Mouse (Mus musculus): ENCODE measurements around the gene Irf2. TPM values are rescaled to one million over a fixed set of nuclear protein-coding genes. Genes with fewer than 3 reads are reported as not detected.

The Irf2 gene
- polyA plus RNA-seq, 1 experiment from 2014 or later, result 43.3 TPM

DNA sequence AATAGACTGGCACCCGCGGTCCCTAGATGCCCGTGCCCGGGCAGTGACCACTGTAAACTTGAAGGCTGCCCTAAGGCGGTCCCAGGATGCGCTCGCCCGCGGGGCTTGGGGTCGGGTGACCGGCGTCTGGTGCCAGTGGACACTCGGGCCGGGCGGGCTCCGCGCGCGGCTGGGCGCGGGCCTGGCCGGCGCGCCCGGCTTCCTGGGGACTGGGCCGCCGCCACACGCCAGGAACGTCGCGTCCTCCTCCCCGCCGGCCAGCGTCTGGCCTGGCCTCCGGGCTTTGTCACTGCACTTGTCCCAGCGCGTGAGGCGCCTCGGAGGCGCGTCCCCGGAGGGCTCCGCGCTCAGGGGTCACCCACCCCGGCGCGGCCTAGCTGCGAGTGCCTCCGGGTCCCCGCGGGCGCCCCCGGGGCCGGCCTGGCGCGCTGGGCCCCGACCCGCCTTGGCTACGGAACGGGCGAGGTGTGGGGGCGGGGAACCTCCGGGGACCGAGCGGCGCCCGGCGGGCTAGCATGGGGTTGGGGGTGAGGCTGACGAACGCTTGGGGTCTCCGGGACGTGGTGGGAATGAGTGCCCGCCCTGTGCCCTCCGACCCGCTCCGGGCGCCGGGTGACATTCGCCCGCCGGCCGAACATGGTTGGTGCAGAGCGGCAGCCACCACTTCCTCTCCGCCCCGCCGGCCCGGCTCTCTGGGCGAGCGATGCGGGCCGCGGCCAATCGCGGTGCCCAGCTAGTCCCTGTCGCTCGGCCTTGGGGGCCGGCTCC lies 1.2 kb downstream of the Irf2 start:
- ATAC-seq, result peak; percentile 64
- no peaks in the 10 kb centered on the region for H3K9me3 ChIP-seq (ENCODE audit: control insufficient read depth)
- H3K27ac ChIP-seq (ENCODE audit: low read depth, low read length), result peak overlapping the region; percentile 99
- H3K4me2 ChIP-seq (replicated peaks; ENCODE audit: low read depth), result peak overlapping the region; percentile 76
- H3K36me3 ChIP-seq (ENCODE audit: control insufficient read depth, insufficient read depth), result no peaks in the 10 kb centered on the region
- under 1% methylated on average over 86 of the region's 97 CpGs for WGBS
- peak overlapping the region; percentile 99 for H3K9ac ChIP-seq (ENCODE audit: low read depth, low read length)
- peak overlapping the region; percentile 94 for H3K4me3 ChIP-seq (ENCODE audit: low read depth, low read length)
- H3K4me1 ChIP-seq (replicated peaks; ENCODE audit: control insufficient read depth, insufficient read depth, low read length), result peaks cover 10% of the 10 kb centered on the region; the same call in 1 of the 2 replicates
- TF ChIP-seq CTCF (IDR thresholded peaks at IDR 0.05; ENCODE audit: low read depth), result no peak
- no peaks in the 10 kb centered on the region for H3K27me3 ChIP-seq (replicated peaks; ENCODE audit: control insufficient read depth, insufficient read depth, low read length)

DNA sequence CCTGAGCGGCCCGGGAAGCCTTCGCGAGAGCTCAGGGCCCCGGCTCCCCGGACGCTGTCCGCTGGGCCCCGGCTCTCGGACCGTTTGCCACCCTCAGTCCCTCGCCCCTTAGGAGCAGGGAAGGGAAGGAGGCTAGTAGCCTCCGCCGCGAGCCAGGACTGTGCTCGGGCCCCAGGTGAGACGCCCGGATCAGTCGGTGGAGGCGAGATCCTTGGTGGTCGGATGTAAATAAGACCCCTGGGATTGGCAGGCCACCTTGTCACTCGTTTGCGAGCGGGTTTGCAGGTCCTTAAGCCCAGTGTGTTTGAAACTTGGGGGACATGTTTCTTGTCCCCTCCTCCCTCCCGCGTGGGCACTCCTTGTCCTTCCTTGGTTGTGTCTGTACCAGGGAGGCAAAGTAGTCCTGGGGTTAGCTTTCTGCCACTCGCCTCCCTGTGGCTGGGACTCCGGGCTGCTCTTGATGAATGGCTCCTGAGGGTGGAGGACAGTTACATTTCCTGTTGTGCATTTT lies 1.8 kb downstream of the Irf2 start:
- no peaks in the 10 kb centered on the region for H3K27me3 ChIP-seq (replicated peaks; ENCODE audit: control insufficient read depth, insufficient read depth, low read length)
- peak overlapping the region; percentile 76 for H3K4me2 ChIP-seq (replicated peaks; ENCODE audit: low read depth)
- H3K9me3 ChIP-seq (ENCODE audit: control insufficient read depth), result no peaks in the 10 kb centered on the region
- H3K4me3 ChIP-seq (ENCODE audit: low read depth, low read length), result peak overlapping the region; percentile 94
- peak overlapping the region; percentile 99 for H3K9ac ChIP-seq (ENCODE audit: low read depth, low read length)
- no peaks in the 10 kb centered on the region for H3K36me3 ChIP-seq (ENCODE audit: control insufficient read depth, insufficient read depth)
- ATAC-seq, result peak; percentile 35; the same call in 1 of the 2 replicates
- WGBS, result 0% methylated on average over 27 of the region's 28 CpGs
- peak; percentile 25; the same call in 1 of the 2 replicates for TF ChIP-seq CTCF (IDR thresholded peaks at IDR 0.05; ENCODE audit: low read depth)
- peaks cover 10% of the 10 kb centered on the region; the same call in 1 of the 2 replicates for H3K4me1 ChIP-seq (replicated peaks; ENCODE audit: control insufficient read depth, insufficient read depth, low read length)
- peak overlapping the region; percentile 99 for H3K27ac ChIP-seq (ENCODE audit: low read depth, low read length)

DNA sequence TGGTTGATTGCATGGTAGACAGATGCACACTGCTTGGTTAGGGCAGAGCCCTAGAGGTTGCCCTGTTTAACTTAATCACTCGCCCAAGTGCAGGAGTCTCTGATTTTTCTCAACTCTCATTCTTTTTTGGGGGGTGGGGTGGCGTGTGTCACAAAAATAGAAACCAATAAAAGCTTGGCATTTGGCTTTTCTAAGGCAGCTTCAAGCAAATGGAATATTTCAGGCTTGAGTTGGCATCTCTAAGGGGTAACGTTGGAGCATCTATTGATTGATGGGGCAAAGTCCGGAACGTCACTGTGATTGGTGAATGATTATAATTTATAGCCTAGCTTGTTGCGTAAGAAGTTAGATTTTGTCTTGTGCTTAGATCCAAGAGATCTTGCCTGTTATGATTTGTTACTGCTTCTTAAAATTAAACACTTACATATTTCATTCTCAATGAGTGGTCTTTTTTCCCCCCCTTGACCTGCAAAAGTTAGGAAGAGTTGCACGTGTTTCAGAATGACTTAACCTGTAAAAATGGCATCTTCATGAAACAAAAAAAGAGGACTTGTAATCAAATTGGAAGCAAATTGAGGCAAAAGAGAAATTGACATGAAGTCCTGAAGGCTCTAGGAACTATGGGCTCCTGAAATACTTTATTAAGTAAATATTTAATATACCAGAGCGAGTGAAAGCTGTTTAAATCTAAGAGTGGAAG lies 2.6 kb downstream of the Irf2 start:
- H3K9me3 ChIP-seq (ENCODE audit: control insufficient read depth), result no peaks in the 10 kb centered on the region
- H3K4me3 ChIP-seq (ENCODE audit: low read depth, low read length), result peak overlapping the region; percentile 94
- H3K36me3 ChIP-seq (ENCODE audit: control insufficient read depth, insufficient read depth), result no peaks in the 10 kb centered on the region
- TF ChIP-seq CTCF (IDR thresholded peaks at IDR 0.05; ENCODE audit: low read depth), result no peak
- H3K27me3 ChIP-seq (replicated peaks; ENCODE audit: control insufficient read depth, insufficient read depth, low read length), result no peaks in the 10 kb centered on the region
- peak overlapping the region; percentile 76 for H3K4me2 ChIP-seq (replicated peaks; ENCODE audit: low read depth)
- H3K4me1 ChIP-seq (replicated peaks; ENCODE audit: control insufficient read depth, insufficient read depth, low read length), result peaks cover 10% of the 10 kb centered on the region; the same call in 1 of the 2 replicates
- WGBS, result 20% methylated on average over 8 of the region's 8 CpGs
- no peak for ATAC-seq
- peak overlapping the region; percentile 99; the same call in 1 of the 2 replicates for H3K9ac ChIP-seq (ENCODE audit: low read depth, low read length)
- H3K27ac ChIP-seq (ENCODE audit: low read depth, low read length), result peak overlapping the region; percentile 99

DNA sequence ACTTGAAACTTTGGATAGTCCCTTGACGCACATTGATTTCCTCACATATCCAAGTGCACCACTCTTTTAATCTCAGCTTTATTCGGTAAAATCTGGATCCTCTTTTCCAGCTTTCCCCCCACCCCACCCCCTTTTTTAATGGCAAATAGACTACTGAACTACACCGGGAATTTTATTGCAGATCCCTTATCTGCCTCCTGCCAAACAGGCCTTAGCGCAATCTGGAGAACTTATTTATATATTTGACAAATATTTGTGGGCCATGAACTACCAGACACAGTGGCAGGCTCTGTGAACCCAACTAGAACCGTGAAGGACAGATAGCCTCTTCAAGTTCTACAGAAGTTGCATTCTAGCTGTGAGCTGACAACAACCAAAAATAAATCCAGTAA lies 3.2 kb downstream of the Irf2 start:
- Histone ChIP-seq H3K27me3 (replicated peaks; ENCODE audit: control insufficient read depth, insufficient read depth, low read length) (no peaks in the 10 kb centered on the region), H3K4me1 (replicated peaks; ENCODE audit: control insufficient read depth, insufficient read depth, low read length) (peaks cover 12% of the 10 kb centered on the region; the same call in 1 of the 2 replicates), H3K27ac (ENCODE audit: low read depth, low read length) (no peak overlapping the region), H3K4me3 (ENCODE audit: low read depth, low read length) (no peak overlapping the region; the same call in 1 of the 2 replicates), H3K9ac (ENCODE audit: low read depth, low read length) (no peak overlapping the region), H3K4me2 (replicated peaks; ENCODE audit: low read depth) (peak overlapping the region; percentile 76), H3K36me3 (ENCODE audit: control insufficient read depth, insufficient read depth) (no peaks in the 10 kb centered on the region), H3K9me3 (ENCODE audit: control insufficient read depth) (no peaks in the 10 kb centered on the region)
- ATAC-seq, result no peak
- no peak for TF ChIP-seq CTCF (IDR thresholded peaks at IDR 0.05; ENCODE audit: low read depth)
- 15% methylated on average over 5 of the region's 5 CpGs for WGBS

DNA sequence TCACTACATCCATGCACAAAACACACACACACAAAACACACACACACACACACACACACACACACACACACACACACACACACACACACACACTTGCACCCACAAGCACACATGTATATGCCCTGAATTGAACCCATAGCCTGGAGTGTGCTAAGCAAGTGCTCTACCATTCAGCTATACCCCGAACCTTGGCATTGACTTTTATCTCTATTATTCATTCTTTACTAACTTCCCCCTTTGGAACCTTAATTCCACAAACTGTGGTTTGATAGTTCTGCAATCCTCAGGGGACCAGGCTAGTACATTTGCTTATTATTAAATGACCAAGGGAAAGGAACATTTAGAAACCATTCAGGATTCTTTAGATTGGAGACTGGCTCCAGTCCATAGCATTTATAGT lies 5.9 kb downstream of the Irf2 start:
- Histone ChIP-seq H3K36me3 (ENCODE audit: control insufficient read depth, insufficient read depth) (no peaks in the 10 kb centered on the region), H3K9me3 (ENCODE audit: control insufficient read depth) (no peaks in the 10 kb centered on the region), H3K4me3 (ENCODE audit: low read depth, low read length) (no peak overlapping the region), H3K27ac (ENCODE audit: low read depth, low read length) (no peak overlapping the region), H3K4me1 (replicated peaks; ENCODE audit: control insufficient read depth, insufficient read depth, low read length) (peaks cover 14% of the 10 kb centered on the region; the same call in 1 of the 2 replicates), H3K9ac (ENCODE audit: low read depth, low read length) (no peak overlapping the region), H3K4me2 (replicated peaks; ENCODE audit: low read depth) (no peak overlapping the region), H3K27me3 (replicated peaks; ENCODE audit: control insufficient read depth, insufficient read depth, low read length) (no peaks in the 10 kb centered on the region)
- no peak for TF ChIP-seq CTCF (IDR thresholded peaks at IDR 0.05; ENCODE audit: low read depth)
- ATAC-seq, result no peak
- 60% methylated on average over 1 of the region's 1 CpGs for WGBS
